ENCODE assay signal across 36 mouse cellular contexts in genomic region chr15:85085641-85086040, GRCm38 (mm10). TPM values are rescaled to one million over a fixed set of nuclear protein-coding genes. Genes with fewer than 3 reads are reported as not detected.
DNase-seq lines count a peak whose midpoint lies in the region; ATAC-seq lines count a peak whose summit lies in the region.
"Had no signal": no experiment of that assay in that cellular context is flagged by ENCODE, and none has a peak within 500 bp of the region (broad histone marks: within the 10 kb centered on the region; RNA-seq: fewer than 3 reads in every experiment).

No protein-coding gene starts in this region.

- no peaks in the 10 kb centered on the region for H3K4me1 ChIP-seq in forebrain, embryonic 14.5 days (ENCODE audit: control insufficient read depth, insufficient read depth, low read length)
- H3K4me1 ChIP-seq in forebrain, embryonic 13.5 days, result no peaks in the 10 kb centered on the region
- no peaks in the 10 kb centered on the region for H3K4me1 ChIP-seq in limb, embryonic 10.5 days
- H3K4me1 ChIP-seq: heart, embryonic 12.5 days; limb, embryonic 15.5 days; liver, embryonic 13.5 days; midbrain, embryonic 13.5 days; neural tube, embryonic 13.5 days had no signal

- H3K9ac ChIP-seq in forebrain, embryonic 14.5 days (ENCODE audit: low read length), result no peak overlapping the region
- no peak overlapping the region for H3K9ac ChIP-seq in forebrain, embryonic 13.5 days
- H3K9ac ChIP-seq: heart, embryonic 12.5 days; hindbrain, embryonic 14.5 days; limb, embryonic 15.5 days; liver, embryonic 13.5 days; midbrain, embryonic 13.5 days; neural tube, embryonic 13.5 days had no signal

- no peak for ATAC-seq in forebrain, embryonic 14.5 days
- ATAC-seq in forebrain, embryonic 13.5 days, result no peak
- ATAC-seq: intestine, postnatal 0 days; lung, postnatal 0 days; midbrain, embryonic 13.5 days; Patski had no signal

- no peaks in the 10 kb centered on the region for H3K9me3 ChIP-seq in forebrain, embryonic 14.5 days (replicated peaks; ENCODE audit: control insufficient read depth, low read length)
- no peaks in the 10 kb centered on the region for H3K9me3 ChIP-seq in forebrain, embryonic 13.5 days (replicated peaks)
- H3K9me3 ChIP-seq in limb, embryonic 10.5 days (replicated peaks), result no peaks in the 10 kb centered on the region
- H3K9me3 ChIP-seq: heart, embryonic 12.5 days; limb, embryonic 15.5 days; liver, embryonic 13.5 days; midbrain, embryonic 13.5 days; neural tube, embryonic 13.5 days had no signal

- H3K4me3 ChIP-seq in forebrain, embryonic 14.5 days (ENCODE audit: low read depth, low read length), result no peak overlapping the region
- no peak overlapping the region for H3K4me3 ChIP-seq in forebrain, embryonic 13.5 days
- H3K4me3 ChIP-seq in limb, embryonic 10.5 days, result no peak overlapping the region
- H3K4me3 ChIP-seq: erythroblast, embryonic 14.5 days; gastrocnemius, adult 2 months; heart, adult 2 months; heart, embryonic 12.5 days; limb, embryonic 15.5 days; liver, embryonic 13.5 days; midbrain, embryonic 13.5 days; neural tube, embryonic 13.5 days had no signal

- 72% methylated on average over 1 of the region's 1 CpGs for WGBS in forebrain, embryonic 14.5 days
- 76% methylated on average over 1 of the region's 1 CpGs for WGBS in forebrain, embryonic 13.5 days
- 74% methylated on average over 1 of the region's 1 CpGs for WGBS in limb, embryonic 10.5 days

- no peaks in the 10 kb centered on the region for H3K27me3 ChIP-seq in forebrain, embryonic 14.5 days (replicated peaks; ENCODE audit: control insufficient read depth, insufficient read depth, low read length)
- no peaks in the 10 kb centered on the region for H3K27me3 ChIP-seq in forebrain, embryonic 13.5 days
- no peaks in the 10 kb centered on the region for H3K27me3 ChIP-seq in limb, embryonic 10.5 days (ENCODE audit: low read depth, poor library complexity, severe bottlenecking)
- H3K27me3 ChIP-seq: CH12.LX; heart, embryonic 12.5 days; limb, embryonic 15.5 days; liver, embryonic 13.5 days; midbrain, embryonic 13.5 days; neural tube, embryonic 13.5 days had no signal

- H3K36me3 ChIP-seq in forebrain, embryonic 14.5 days (ENCODE audit: control insufficient read depth, insufficient read depth, low read length), result no peaks in the 10 kb centered on the region
- H3K36me3 ChIP-seq in forebrain, embryonic 13.5 days (ENCODE audit: poor library complexity, severe bottlenecking), result no peaks in the 10 kb centered on the region
- no peaks in the 10 kb centered on the region for H3K36me3 ChIP-seq in limb, embryonic 10.5 days
- H3K36me3 ChIP-seq: heart, embryonic 12.5 days; limb, embryonic 15.5 days; liver, embryonic 13.5 days; midbrain, embryonic 13.5 days; neural tube, embryonic 13.5 days had no signal

- no peak overlapping the region for H3K27ac ChIP-seq in forebrain, embryonic 14.5 days (ENCODE audit: low read depth, low read length)
- H3K27ac ChIP-seq in forebrain, embryonic 13.5 days, result no peak overlapping the region
- no peak overlapping the region for H3K27ac ChIP-seq in limb, embryonic 10.5 days
- H3K27ac ChIP-seq: gastrocnemius, adult 2 months; heart, adult 2 months; hindbrain, embryonic 14.5 days; limb, embryonic 15.5 days; liver, embryonic 13.5 days; macrophage; midbrain, embryonic 13.5 days; neural tube, embryonic 13.5 days had no signal

- H3K4me2 ChIP-seq in forebrain, embryonic 14.5 days (ENCODE audit: low read length), result no peak overlapping the region
- no peak overlapping the region for H3K4me2 ChIP-seq in forebrain, embryonic 13.5 days
- H3K4me2 ChIP-seq: heart, embryonic 12.5 days; hindbrain, embryonic 14.5 days; limb, embryonic 15.5 days; liver, embryonic 13.5 days; midbrain, embryonic 13.5 days; neural tube, embryonic 13.5 days had no signal

- peak; percentile 37 for DNase-seq in forebrain, embryonic 14.5 days (ENCODE audit: low spot score)
- DNase-seq in layer of hippocampus, adult 11-12 months (ENCODE audit: low spot score), result peak; percentile 26
- no peak for DNase-seq in layer of hippocampus, postnatal 25 days (ENCODE audit: extremely low spot score in 1 of 2, low spot score in 1 of 2)
- peak; percentile 29 for DNase-seq in layer of hippocampus, adult 9-11 months
- no peak for DNase-seq in thymus, postnatal 4 days
- no peak for DNase-seq in thymus, postnatal 14 days
- no peak for DNase-seq in limb, embryonic 10.5 days (ENCODE audit: low spot score)
- DNase-seq: adrenal gland, postnatal 10 days; cerebellum, adult 18-20 months; cerebellum, postnatal 10 days; gastrocnemius, adult 2 months; gastrocnemius, postnatal 36 days; heart, adult 2 months; kidney, adult 9 months; kidney, postnatal 10 days; liver, embryonic 13.5 days; lung, adult 18-20 months had no signal

RNA-seq across cellular contexts. Expression of gene Smc1b, which starts 46.1 kb away (rescaled TPM):
- polyA plus RNA-seq in forebrain, embryonic 14.5 days (2014; fragmentation: Nextera tagmentation; extraction: Ambion mirVana), result 0.09 and 0.28 TPM in 2 replicates
- polyA plus RNA-seq in forebrain, embryonic 13.5 days (2015; fragmentation: Nextera tagmentation; extraction: Ambion mirVana), result 0.13 and 0.21 TPM in 2 replicates
- under 1 TPM in 1 of 2 experiments, not detected in 1; 0.16 TPM for total RNA-seq in layer of hippocampus, postnatal 25 days (2021)
- 0.19 and 0.38 TPM in 2 replicates for polyA plus RNA-seq in limb, embryonic 10.5 days (2016; fragmentation: Nextera tagmentation; extraction: Ambion mirVana)
- total RNA-seq: CH12.LX; gastrocnemius, adult 2 months; gastrocnemius, postnatal 36 days; heart, adult 2 months; left cerebral cortex, postnatal 36 days; megakaryocyte-erythroid progenitor cell, adult 5-6 weeks; MEL had no signal
- polyA plus RNA-seq: erythroblast, embryonic 14.5 days; heart, adult 2 months; lung, postnatal 0 days; macrophage; neural tube, embryonic 13.5 days had no signal

RNA-seq across cellular contexts. Expression of gene Ribc2, which starts 46.2 kb away (rescaled TPM):
- polyA plus RNA-seq in forebrain, embryonic 14.5 days (2014; fragmentation: Nextera tagmentation; extraction: Ambion mirVana), result 0.64 and 0.97 TPM in 2 replicates
- 0.65 and 0.78 TPM in 2 replicates for polyA plus RNA-seq in forebrain, embryonic 13.5 days (2015; fragmentation: Nextera tagmentation; extraction: Ambion mirVana)
- under 1 TPM in 1 of 2 experiments, not detected in 1; 0.52 TPM for total RNA-seq in layer of hippocampus, postnatal 25 days (2021)
- 0.34 and 0.49 TPM in 2 replicates for polyA plus RNA-seq in limb, embryonic 10.5 days (2016; fragmentation: Nextera tagmentation; extraction: Ambion mirVana)
- total RNA-seq: adrenal gland, postnatal 10 days; CH12.LX; common myeloid progenitor, adult 5-6 weeks; gastrocnemius, adult 2 months; gastrocnemius, postnatal 36 days; heart, adult 2 months; hematopoietic stem cell, adult 5-6 weeks; left cerebral cortex, postnatal 36 days; megakaryocyte-erythroid progenitor cell, adult 5-6 weeks; MEL had no signal
- polyA plus RNA-seq: C2C12; erythroblast, embryonic 14.5 days; large intestine, adult 2 months; liver, embryonic 13.5 days; macrophage; Patski had no signal

RNA-seq across cellular contexts. Expression of gene Fam118a, which starts 56.9 kb away (rescaled TPM):
- 29.2 and 29.4 TPM in 2 replicates for polyA plus RNA-seq in forebrain, embryonic 14.5 days (2014; fragmentation: Nextera tagmentation; extraction: Ambion mirVana)
- 20.8 and 24.1 TPM in 2 replicates for polyA plus RNA-seq in forebrain, embryonic 13.5 days (2015; fragmentation: Nextera tagmentation; extraction: Ambion mirVana)
- 10 to 100 TPM; 29.6 to 31.6 TPM for total RNA-seq in layer of hippocampus, postnatal 25 days (2021)
- 30.0 and 30.4 TPM in 2 replicates for polyA plus RNA-seq in limb, embryonic 10.5 days (2016; fragmentation: Nextera tagmentation; extraction: Ambion mirVana)

Comparison
In these comparisons a context has a peak if more than half of its experiments do, and no peak if none do; other contexts are left out.
1. DNase-seq: peak in forebrain, embryonic 14.5 days (single experiment), layer of hippocampus, adult 11-12 months (single experiment) and layer of hippocampus, adult 9-11 months (single experiment); none in layer of hippocampus, postnatal 25 days (0 of 2), thymus, postnatal 4 days (single experiment), thymus, postnatal 14 days (single experiment) and limb, embryonic 10.5 days (single experiment).